Mouse (Mus musculus) MEL (cell line): ENCODE data around the gene Wdr70. TPM values are rescaled to one million over a fixed set of nuclear protein-coding genes. Genes with fewer than 3 reads are reported as not detected.
A peak's percentile ranks its signal among the peaks of the same experiment; 100 is the strongest.

Source experiments
- DNase-seq: peaks from one replicate; pipeline ENCODE4 v3.0.0; 2011; ENCODE audit warnings: low read depth, low spot score
- H3K27ac ChIP-seq: 2 replicates; pipeline ENCODE4 v1.5.1; 2012; ENCODE audit warnings: low read depth, mild to moderate bottlenecking, control low read depth, low read length, moderate library complexity; ENCODE audit not compliant: control insufficient read depth
- H3K27me3 ChIP-seq, 2 experiments: fragments of 150-350 bp in 1 of 2; sonication (generic) in 1 of 2; 2 replicates each; pipeline ENCODE4 v1.6.1; 2012; ENCODE audit warnings: low read length in 2 of 2, mild to moderate bottlenecking in 2 of 2, improper control_type of control experiment in 1 of 2, moderate library complexity in 1 of 2; ENCODE audit not compliant: insufficient read depth in 2 of 2, control insufficient read depth in 1 of 2
- H3K36me3 ChIP-seq, 2 experiments: 2 replicates each; pipeline ENCODE4 v1.6.1; 2012 to 2014; ENCODE audit warnings: low read length in 2 of 2, improper control_type of control experiment in 1 of 2, inconsistent platforms in 1 of 2, mild to moderate bottlenecking in 1 of 2; ENCODE audit not compliant: insufficient read depth in 2 of 2, control insufficient read depth in 1 of 2
- H3K4me1 ChIP-seq, 2 experiments: fragments of 150-350 bp in 1 of 2; sonication (generic) in 1 of 2; 2 replicates each; pipeline ENCODE4 v1.6.1; 2012; ENCODE audit warnings: low read length in 2 of 2, improper control_type of control experiment in 1 of 2, mild to moderate bottlenecking in 1 of 2; ENCODE audit not compliant: insufficient read depth in 2 of 2, control insufficient read depth in 1 of 2
- H3K4me3 ChIP-seq, 2 experiments: fragments of 150-350 bp in 1 of 2; sonication (generic) in 1 of 2; 2 replicates each; pipeline ENCODE4 v1.5.1; 2012; ENCODE audit warnings: low read depth in 2 of 2, low read length in 2 of 2, mild to moderate bottlenecking in 2 of 2, moderate library complexity in 2 of 2, control low read depth in 1 of 2, improper control_type of control experiment in 1 of 2; ENCODE audit not compliant: control insufficient read depth in 1 of 2, insufficient read depth in 1 of 2
- H3K79me2 ChIP-seq: 2 replicates; pipeline ENCODE4 v1.6.1; 2012; ENCODE audit warnings: mild to moderate bottlenecking, low read length, moderate library complexity; ENCODE audit not compliant: control insufficient read depth, poor library complexity, insufficient read depth
- H3K9ac ChIP-seq: 2 replicates; pipeline ENCODE4 v1.6.1; 2012; ENCODE audit warnings: low read depth, mild to moderate bottlenecking, control low read depth, low read length, moderate library complexity; ENCODE audit not compliant: control insufficient read depth, poor library complexity, severe bottlenecking
- H3K9me3 ChIP-seq: fragments of 150-350 bp; sonication (generic); replicated peaks from 2 replicates; pipeline ENCODE4 v1.6.1; 2012; ENCODE audit warnings: mild to moderate bottlenecking, low read length, improper control_type of control experiment, moderate library complexity; ENCODE audit not compliant: insufficient read depth
- BHLHE40 ChIP-seq: IDR thresholded peaks from 2 replicates; pipeline ENCODE4 v1.6.1; 2012; ENCODE audit warnings: low read depth, mild to moderate bottlenecking, inconsistent platforms, low read length, improper control_type of control experiment, borderline replicate concordance
- CHD1 ChIP-seq: IDR thresholded peaks from 2 replicates; pipeline ENCODE4 v1.6.1; 2012; ENCODE audit warnings: low read depth, mild to moderate bottlenecking, inconsistent platforms, low read length, improper control_type of control experiment
- CTCF ChIP-seq, 3 experiments: IDR thresholded peaks in 2 of 3; conservative IDR thresholded peaks in 1 of 3; 2 replicates each; pipeline ENCODE4 v1.5.1; 2011 to 2012; ENCODE audit warnings: low read length in 3 of 3, low read depth in 2 of 3, mild to moderate bottlenecking in 2 of 3, improper control_type of control experiment in 1 of 3, inconsistent platforms in 1 of 3, mixed read lengths in 1 of 3, moderate library complexity in 1 of 3; ENCODE audit not compliant: control insufficient read depth in 1 of 3, insufficient read depth in 1 of 3, poor library complexity in 1 of 3, severe bottlenecking in 1 of 3
- ETS1 ChIP-seq: IDR thresholded peaks from 2 replicates; pipeline ENCODE4 v1.6.1; 2012; ENCODE audit warnings: low read depth, mild to moderate bottlenecking, inconsistent platforms, low read length, improper control_type of control experiment, moderate library complexity
- GATA1 ChIP-seq: IDR thresholded peaks from 2 replicates; pipeline ENCODE4 v1.6.1; 2011; ENCODE audit warnings: low read depth, low read length, improper control_type of control experiment
- MAFK ChIP-seq: IDR thresholded peaks from 2 replicates; pipeline ENCODE4 v1.6.1; 2011; ENCODE audit warnings: low read depth, mild to moderate bottlenecking, low read length, improper control_type of control experiment, borderline replicate concordance
- MAX ChIP-seq: IDR thresholded peaks from 2 replicates; pipeline ENCODE4 v1.6.1; 2011; ENCODE audit warnings: low read length, improper control_type of control experiment
- MYC ChIP-seq: IDR thresholded peaks from 2 replicates; pipeline ENCODE4 v1.6.1; 2011; ENCODE audit warnings: low read depth, mild to moderate bottlenecking, low read length, improper control_type of control experiment, moderate library complexity
- NELFE ChIP-seq: IDR thresholded peaks from 2 replicates; pipeline ENCODE4 v1.6.1; 2011; ENCODE audit warnings: low read depth, low read length, improper control_type of control experiment
- POLR2AphosphoS2 ChIP-seq: IDR thresholded peaks from 2 replicates; pipeline ENCODE4 v1.6.1; 2011; ENCODE audit warnings: low read length, improper control_type of control experiment
- POLR2AphosphoS5 ChIP-seq: IDR thresholded peaks from 2 replicates; pipeline ENCODE4 v1.6.1; 2012; ENCODE audit warnings: low read depth, borderline replicate concordance, mild to moderate bottlenecking, inconsistent platforms, low read length, moderate library complexity, mixed read lengths
- RAD21 ChIP-seq: IDR thresholded peaks from 2 replicates; pipeline ENCODE4 v1.6.1; 2011; ENCODE audit warnings: mild to moderate bottlenecking, low read depth, low read length, improper control_type of control experiment
- SIN3A ChIP-seq: IDR thresholded peaks from 2 replicates; pipeline ENCODE4 v1.6.1; 2012; ENCODE audit warnings: low read length, improper control_type of control experiment, inconsistent platforms
- SMC3 ChIP-seq: IDR thresholded peaks from 2 replicates; pipeline ENCODE4 v1.6.1; 2011; ENCODE audit warnings: low read depth, low read length, improper control_type of control experiment
- TBP ChIP-seq: IDR thresholded peaks from 2 replicates; pipeline ENCODE4 v1.8.0; 2011; ENCODE audit warnings: low read depth, low read length, improper control_type of control experiment
- UBTF ChIP-seq: IDR thresholded peaks from 2 replicates; pipeline ENCODE4 v1.6.1; 2012; ENCODE audit warnings: low read depth, mild to moderate bottlenecking, inconsistent platforms, low read length, improper control_type of control experiment, moderate library complexity, borderline replicate concordance; ENCODE audit not compliant: insufficient read depth
- USF1 ChIP-seq: IDR thresholded peaks from 2 replicates; pipeline ENCODE4 v1.6.1; 2014; ENCODE audit warnings: low read depth, mild to moderate bottlenecking, inconsistent platforms, low read length, improper control_type of control experiment, moderate library complexity
- ZC3H11A ChIP-seq: IDR thresholded peaks from 2 replicates; pipeline ENCODE4 v1.6.1; 2012; ENCODE audit warnings: low read depth, mild to moderate bottlenecking, inconsistent platforms, low read length, improper control_type of control experiment
- ZKSCAN1 ChIP-seq: IDR thresholded peaks from 2 replicates; pipeline ENCODE4 v1.6.1; 2012; ENCODE audit warnings: low read depth, mild to moderate bottlenecking, inconsistent platforms, low read length, improper control_type of control experiment, moderate library complexity
- ZMIZ1 ChIP-seq: IDR thresholded peaks from 2 replicates; pipeline ENCODE4 v1.6.1; 2012; ENCODE audit warnings: low read depth, mild to moderate bottlenecking, inconsistent platforms, low read length, improper control_type of control experiment, moderate library complexity
- ZNF384 ChIP-seq: IDR thresholded peaks from 2 replicates; pipeline ENCODE4 v1.6.1; 2012; ENCODE audit warnings: low read depth, mild to moderate bottlenecking, inconsistent platforms, low read length, improper control_type of control experiment
- polyA plus RNA-seq, 2 experiments: library from polyadenylated mRNA; stranded (reverse) in 1 of 2; unstranded in 1 of 2; fragments of >175 nt in 1 of 2; fragments of >200 nt in 1 of 2; gene quantifications; 2 replicates each; pipeline versions ENCODE4 v1.2.1 to v1.2.4; 2012; ENCODE audit warnings: low replicate concordance in 2 of 2, low read depth in 1 of 2; ENCODE audit not compliant: insufficient read length in 2 of 2, insufficient read depth in 1 of 2, missing spikeins in 1 of 2
- total RNA-seq: library from RNA; depleted of rRNA; stranded (reverse); fragments of 300-350 nt; gene quantifications from 2 replicates; pipeline ENCODE4 v1.2.3, GENCODE M21; 2012

Wdr70 gene
- total and polyA plus RNA-seq, 3 experiments, result 40.7 to 48.8 TPM; not detected in 1

- TF ChIP-seq USF1, result no peak
- TF ChIP-seq MYC, result no peak
- TF ChIP-seq ZC3H11A, result no peak
- no peak for TF ChIP-seq CHD1
- TF ChIP-seq ETS1, result no peak
- no peak for TF ChIP-seq NELFE
- TF ChIP-seq MAFK, result no peak
- TF ChIP-seq POLR2AphosphoS2, result no peak
- H3K27ac ChIP-seq, result no peak overlapping the region
- H3K4me3 ChIP-seq, result no peak overlapping the region
- H3K79me2 ChIP-seq, result no peaks in the 10 kb centered on the region
- no peaks in the 10 kb centered on the region for H3K27me3 ChIP-seq
- H3K9ac ChIP-seq, result no peak overlapping the region
- H3K9me3 ChIP-seq, result no peaks in the 10 kb centered on the region
- peaks cover 0 to 2% of the 10 kb centered on the region in 2 experiments; a peak in 1 of 4 replicates for H3K36me3 ChIP-seq
- no peak for DNase-seq
- no peaks in the 10 kb centered on the region for H3K4me1 ChIP-seq
Observed at GRCm38 (mm10) chr15:7976775-7977174, 122.2 kb downstream of the Wdr70 start.

- no peaks in the 10 kb centered on the region for H3K9me3 ChIP-seq
- DNase-seq, result peak; percentile 76
- no peak overlapping the region for H3K9ac ChIP-seq
- TF ChIP-seq ZC3H11A, result peak; percentile 80
- no peak for TF ChIP-seq SIN3A
- no peak for TF ChIP-seq MAX
- no peak for TF ChIP-seq POLR2AphosphoS5
- TF ChIP-seq RAD21, result peak; percentile 82
- no peak for TF ChIP-seq TBP
- TF ChIP-seq ZKSCAN1, result no peak
- TF ChIP-seq SMC3, result peak; percentile 83
- no peak for TF ChIP-seq BHLHE40
- no peak for TF ChIP-seq ZMIZ1
- peak; percentile 74 to 85 (median 84) for TF ChIP-seq CTCF (IDR thresholded peaks at IDR 0.05 in 2 of 3, conservative IDR thresholded peaks at IDR 0.05 in 1 of 3; ENCODE audit: control insufficient read depth in 1 of 3, insufficient read depth in 1 of 3, low read depth in 2 of 3, low read length in 3 of 3, poor library complexity in 1 of 3, severe bottlenecking in 1 of 3)
- TF ChIP-seq UBTF, result no peak
- no peak for TF ChIP-seq USF1
- no peak for TF ChIP-seq GATA1
- TF ChIP-seq ZNF384, result no peak
- no peaks in the 10 kb centered on the region for H3K79me2 ChIP-seq
- H3K4me1 ChIP-seq, result no peaks in the 10 kb centered on the region
- H3K4me3 ChIP-seq, result no peak overlapping the region
- peaks cover 0 to 2% of the 10 kb centered on the region in 2 experiments; a peak in 1 of 4 replicates for H3K36me3 ChIP-seq
- no peak overlapping the region for H3K27ac ChIP-seq
- H3K27me3 ChIP-seq, result no peaks in the 10 kb centered on the region
Observed at GRCm38 (mm10) chr15:7974368-7974767, 124.6 kb downstream of the Wdr70 start.
